Comparison of ENCODE assay signal across 9 mouse cellular contexts in the genomic region with DNA sequence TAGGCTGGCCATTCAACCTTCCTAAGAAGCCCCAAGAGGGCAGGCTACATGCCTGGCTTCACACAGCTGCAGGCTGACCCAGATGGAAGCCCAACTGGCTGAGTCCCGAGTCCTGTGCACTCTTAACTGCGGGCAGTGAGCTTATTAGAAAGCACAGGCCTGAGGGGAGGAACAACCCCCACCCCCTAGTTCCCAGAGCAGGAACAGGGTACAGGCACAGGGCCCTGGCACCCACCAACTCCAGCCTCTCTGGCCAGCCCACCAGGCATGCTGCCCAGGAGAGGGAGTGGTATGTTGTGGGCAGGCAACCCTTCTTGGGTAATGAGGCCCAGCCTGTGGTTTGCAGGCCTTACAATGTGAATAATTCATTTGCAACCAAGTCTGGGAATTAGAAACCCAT. TPM values are rescaled to one million over a fixed set of nuclear protein-coding genes. Genes with fewer than 3 reads are reported as not detected.
A peak's percentile ranks its signal among the peaks of the same experiment; 100 is the strongest.
DNase-seq lines count a peak whose midpoint lies in the region; ATAC-seq and TF ChIP-seq lines count a peak whose summit lies in the region.
"Had no signal": no experiment of that assay in that cellular context is flagged by ENCODE, and none has a peak within 500 bp of the region (broad histone marks: within the 10 kb centered on the region; RNA-seq: fewer than 3 reads in every experiment).

No protein-coding gene starts in this region.

- no peak for ATAC-seq in heart, embryonic 15.5 days (replicated peaks; ENCODE audit: insufficient number of reproducible peaks, insufficient read depth, low FRiP score, low read depth)
- ATAC-seq in megakaryocyte progenitor cell, adult 5-6 weeks (replicated peaks; ENCODE audit: poor library complexity): no peak

- H3K4me1 ChIP-seq in heart, embryonic 15.5 days (replicated peaks): peaks cover 52% of the 10 kb centered on the region

- DNase-seq in heart, adult 9 months (ENCODE audit: low spot score in 2 of 2): no peak
- DNase-seq in NIH3T3 (ENCODE audit: low read depth): peak; percentile 85
- peak; percentile 89 for DNase-seq in gastrocnemius, adult 2 months
- peak; percentile 62 to 79 for DNase-seq in layer of hippocampus, postnatal 36 days
- DNase-seq in right cerebral cortex, postnatal 14 days: peak; percentile 58
- no peak for DNase-seq in testis, postnatal 14 days (ENCODE audit: low spot score)

- no peaks in the 10 kb centered on the region for H3K36me3 ChIP-seq in heart, embryonic 15.5 days
- H3K36me3 ChIP-seq: embryonic facial prominence, embryonic 12.5 days had no signal

- no peak overlapping the region for H3K4me2 ChIP-seq in heart, embryonic 15.5 days
- H3K4me2 ChIP-seq: embryonic facial prominence, embryonic 12.5 days had no signal

- WGBS in heart, embryonic 15.5 days: 81% methylated on average over 2 of the region's 2 CpGs

- peak; percentile 17; the same call in 1 of the 2 replicates for TF ChIP-seq CTCF in gastrocnemius, adult 2 months (IDR thresholded peaks at IDR 0.05)

- no peak overlapping the region for H3K9ac ChIP-seq in heart, embryonic 15.5 days
- H3K9ac ChIP-seq: embryonic facial prominence, embryonic 12.5 days had no signal

- intact Hi-C loops in gastrocnemius, adult 2 months (cut with DNase I): loop anchor here (2.0 kb wide), 1 partner anchor 26 kb away; no protein-coding TSS in a partner anchor

- H3K4me3 ChIP-seq in heart, embryonic 15.5 days: no peak overlapping the region
- no peak overlapping the region for H3K4me3 ChIP-seq in gastrocnemius, adult 2 months
- H3K4me3 ChIP-seq: embryonic facial prominence, embryonic 12.5 days had no signal

- H3K27ac ChIP-seq in heart, embryonic 15.5 days: 0 out of 2 replicates have a peak overlapping the region, but pooled peaks have one; percentile 13
- H3K27ac ChIP-seq in gastrocnemius, adult 2 months: peak overlapping the region; percentile 57
- H3K27ac ChIP-seq: embryonic facial prominence, embryonic 12.5 days had no signal

- H3K27me3 ChIP-seq in heart, embryonic 15.5 days: no peaks in the 10 kb centered on the region

- no peaks in the 10 kb centered on the region for H3K9me3 ChIP-seq in heart, embryonic 15.5 days (replicated peaks)
- H3K9me3 ChIP-seq: embryonic facial prominence, embryonic 12.5 days had no signal

RNA-seq across cellular contexts. Expression of a gene that starts 7.1 kb away (rescaled TPM):
- polyA plus RNA-seq in heart, embryonic 15.5 days (2015; fragmentation: Nextera tagmentation; extraction: Ambion mirVana): 1.3 and 2.1 TPM in 2 replicates
- not detected for total RNA-seq in gastrocnemius, adult 2 months (2021)
- total RNA-seq in layer of hippocampus, postnatal 36 days (2021): 1 to 10 TPM; 3.3 TPM
- not detected in 2 replicates for total RNA-seq in megakaryocyte progenitor cell, adult 5-6 weeks (2015)
- total RNA-seq in megakaryocyte progenitor cell, adult 5-6 weeks (2017): not detected in 2 replicates

Comparison
In these comparisons a context has a peak if more than half of its experiments do, and no peak if none do; other contexts are left out.
1. DNase-seq: peak in NIH3T3 (single experiment), gastrocnemius, adult 2 months (single experiment), layer of hippocampus, postnatal 36 days (2 of 2) and right cerebral cortex, postnatal 14 days (single experiment); none in heart, adult 9 months (0 of 2) and testis, postnatal 14 days (single experiment).
2. RNA of a gene that starts 7.1 kb away (total RNA-seq): 3.3 TPM in layer of hippocampus, postnatal 36 days; not detected in gastrocnemius, adult 2 months and not detected in megakaryocyte progenitor cell, adult 5-6 weeks; every median in the first group is over 4 times any median in the second.